Mouse (Mus musculus) 416B (cell line): ENCODE results near the gene Cacnb4.

Experiments
- DNase-seq: peaks from one replicate; pipeline ENCODE4 v3.0.0; 2011; ENCODE audit warnings: low read depth

The Cacnb4 gene

GRCm38 (mm10) chr2:52567421-52567820 is 109.2 kb downstream of the Cacnb4 start:
- no peak for DNase-seq

GRCm38 (mm10) chr2:52563277-52563676 is 113.4 kb downstream of the Cacnb4 start:
- no peak for DNase-seq

GRCm38 (mm10) chr2:52562356-52562755 is 114.3 kb downstream of the Cacnb4 start:
- no peak for DNase-seq

- DNase-seq, result no peak
Measured at GRCm38 (mm10) chr2:52561137-52561536, 115.5 kb downstream of the Cacnb4 start.

GRCm38 (mm10) chr2:52560266-52560665 is 116.4 kb downstream of the Cacnb4 start:
- DNase-seq, result no peak

- DNase-seq, result no peak
Measured at GRCm38 (mm10) chr2:52558411-52558810, 118.2 kb downstream of the Cacnb4 start.

GRCm38 (mm10) chr2:52557503-52558275 is 118.9 kb downstream of the Cacnb4 start:
- no peak for DNase-seq

GRCm38 (mm10) chr2:52556961-52557326 is 119.7 kb downstream of the Cacnb4 start:
- DNase-seq, result no peak

- no peak for DNase-seq
Measured at GRCm38 (mm10) chr2:52556298-52556960, 120.2 kb downstream of the Cacnb4 start.

GRCm38 (mm10) chr2:52548401-52548800 is 128.2 kb downstream of the Cacnb4 start:
- no peak for DNase-seq

- DNase-seq, result no peak
Measured at GRCm38 (mm10) chr2:52547331-52547730, 129.3 kb downstream of the Cacnb4 start.

GRCm38 (mm10) chr2:52544527-52544926 is 132.1 kb downstream of the Cacnb4 start:
- DNase-seq, result no peak

- DNase-seq, result no peak
Measured at GRCm38 (mm10) chr2:52541068-52541467, 135.6 kb downstream of the Cacnb4 start.

- DNase-seq, result no peak
Measured at GRCm38 (mm10) chr2:52539318-52539717, 137.3 kb downstream of the Cacnb4 start.

- no peak for DNase-seq
Measured at GRCm38 (mm10) chr2:52537645-52538044, 139.0 kb downstream of the Cacnb4 start.

- DNase-seq, result no peak
Measured at GRCm38 (mm10) chr2:52537155-52537554, 139.5 kb downstream of the Cacnb4 start.

GRCm38 (mm10) chr2:52536511-52536910 is 140.1 kb downstream of the Cacnb4 start:
- no peak for DNase-seq

- DNase-seq, result no peak
Measured at GRCm38 (mm10) chr2:52533696-52534095, 142.9 kb downstream of the Cacnb4 start.

GRCm38 (mm10) chr2:52530521-52530920 is 146.1 kb downstream of the Cacnb4 start:
- DNase-seq, result no peak

GRCm38 (mm10) chr2:52529245-52529644 is 147.4 kb downstream of the Cacnb4 start:
- no peak for DNase-seq

- peak; percentile 33 for DNase-seq
Measured at GRCm38 (mm10) chr2:52525876-52526592, 150.6 kb downstream of the Cacnb4 start.

- no peak for DNase-seq
Measured at GRCm38 (mm10) chr2:52523056-52523715, 153.4 kb downstream of the Cacnb4 start.
